Mouse (Mus musculus): ENCODE results near the gene Gm30191. TPM values are rescaled to one million over a fixed set of nuclear protein-coding genes. Genes with fewer than 3 reads are reported as not detected.

The Gm30191 gene
- polyA plus RNA-seq, 1 experiment from 2014 or later, result not detected

DNA sequence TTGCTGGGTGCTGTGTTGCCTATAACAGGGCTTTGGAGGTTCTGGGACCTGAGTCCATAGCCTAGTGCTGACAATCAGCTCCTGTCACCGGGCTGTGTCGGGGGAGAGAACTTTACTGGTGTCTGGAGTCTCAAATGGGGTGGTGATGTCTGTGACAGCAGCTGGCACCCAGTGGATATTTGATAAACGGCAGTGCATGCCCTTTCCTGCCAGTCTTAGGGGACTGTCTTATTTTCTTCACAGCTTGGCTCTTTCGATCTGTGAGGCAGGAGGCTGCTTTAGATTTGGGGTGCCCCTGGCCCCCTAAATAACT, 52.7 kb downstream of the Gm30191 start:
- WGBS, result 79% methylated on average over 4 of the region's 4 CpGs
- H3K4me3 ChIP-seq (ENCODE audit: low read depth, low read length), result no peak overlapping the region

More for the DNA sequence above, 52.7 kb downstream of the Gm30191 start:
- Histone ChIP-seq H3K4me2 (ENCODE audit: low read depth) (no peak overlapping the region), H3K9ac (ENCODE audit: low read length) (no peak overlapping the region), H3K4me1 (ENCODE audit: control insufficient read depth, insufficient read depth, low read length) (no peaks in the 10 kb centered on the region), H3K27ac (ENCODE audit: low read depth, low read length) (no peak overlapping the region), H3K36me3 (ENCODE audit: control insufficient read depth, insufficient read depth, low read length) (no peaks in the 10 kb centered on the region), H3K9me3 (ENCODE audit: control insufficient read depth, low read length) (no peaks in the 10 kb centered on the region), H3K27me3 (ENCODE audit: control insufficient read depth, insufficient read depth, low read length) (no peaks in the 10 kb centered on the region)
- ATAC-seq (ENCODE audit: insufficient read depth, low FRiP score, low TSS enrichment) (no peak), DNase-seq (ENCODE audit: low spot score) (no peak)

Other genes starting within 250 kb of the Gm30191 start
- 40.6 and 42.1 TPM in 2 replicates for gene Dhdds, start 246.0 kb upstream of the Gm30191 start, polyA plus RNA-seq (2014; fragmentation: Nextera tagmentation; extraction: Ambion mirVana)
- 3.2 and 3.4 TPM in 2 replicates for gene Lin28a, start 228.1 kb upstream of the Gm30191 start, polyA plus RNA-seq (2014; fragmentation: Nextera tagmentation; extraction: Ambion mirVana)
- gene Zfp683, start 193.1 kb upstream of the Gm30191 start, polyA plus RNA-seq (2014; fragmentation: Nextera tagmentation; extraction: Ambion mirVana), result not detected in 2 replicates
- 0.53 and 0.99 TPM in 2 replicates for gene Crybg2, start 186.1 kb upstream of the Gm30191 start, polyA plus RNA-seq (2014; fragmentation: Nextera tagmentation; extraction: Ambion mirVana)
- 5.7 and 6.4 TPM in 2 replicates for gene Cd52, start 151.9 kb upstream of the Gm30191 start, polyA plus RNA-seq (2014; fragmentation: Nextera tagmentation; extraction: Ambion mirVana)
- gene Ubxn11, start 144.4 kb upstream of the Gm30191 start, polyA plus RNA-seq (2014; fragmentation: Nextera tagmentation; extraction: Ambion mirVana), result 4.7 and 7.1 TPM in 2 replicates
- 295 and 314 TPM in 2 replicates for gene Sh3bgrl3, start 118.1 kb upstream of the Gm30191 start, polyA plus RNA-seq (2014; fragmentation: Nextera tagmentation; extraction: Ambion mirVana)
- 30.0 and 30.6 TPM in 2 replicates for gene Cep85, start 59.8 kb upstream of the Gm30191 start, polyA plus RNA-seq (2014; fragmentation: Nextera tagmentation; extraction: Ambion mirVana)
- not detected in 2 replicates for gene Gm7534, start 43.9 kb upstream of the Gm30191 start, polyA plus RNA-seq (2014; fragmentation: Nextera tagmentation; extraction: Ambion mirVana)
- not detected in 2 replicates for gene Catsper4, start 19.6 kb upstream of the Gm30191 start, polyA plus RNA-seq (2014; fragmentation: Nextera tagmentation; extraction: Ambion mirVana)
- 0.36 and 0.50 TPM in 2 replicates for gene Cnksr1, start 8.5 kb upstream of the Gm30191 start, polyA plus RNA-seq (2014; fragmentation: Nextera tagmentation; extraction: Ambion mirVana)
- gene E130218I03Rik, start 3.3 kb upstream of the Gm30191 start, polyA plus RNA-seq (2014; fragmentation: Nextera tagmentation; extraction: Ambion mirVana), result 0.28 TPM in 1 of 2 replicates, not detected in the other
- 18.6 and 19.2 TPM in 2 replicates for gene Zfp593, start 1.3 kb upstream of the Gm30191 start, polyA plus RNA-seq (2014; fragmentation: Nextera tagmentation; extraction: Ambion mirVana)
- gene Grrp1, start 7.2 kb downstream of the Gm30191 start, polyA plus RNA-seq (2014; fragmentation: Nextera tagmentation; extraction: Ambion mirVana), result 11.1 and 11.8 TPM in 2 replicates
- gene Pdik1l, start 41.0 kb downstream of the Gm30191 start, polyA plus RNA-seq (2014; fragmentation: Nextera tagmentation; extraction: Ambion mirVana), result 21.6 and 23.1 TPM in 2 replicates
- gene Trim63, start 68.2 kb downstream of the Gm30191 start, polyA plus RNA-seq (2014; fragmentation: Nextera tagmentation; extraction: Ambion mirVana), result 0.87 and 1.6 TPM in 2 replicates
- not detected in 2 replicates for gene Slc30a2, start 96.2 kb downstream of the Gm30191 start, polyA plus RNA-seq (2014; fragmentation: Nextera tagmentation; extraction: Ambion mirVana)
- gene Extl1, start 136.9 kb downstream of the Gm30191 start, polyA plus RNA-seq (2014; fragmentation: Nextera tagmentation; extraction: Ambion mirVana), result 0.24 and 0.37 TPM in 2 replicates
- 6.9 and 11.4 TPM in 2 replicates for gene Pafah2, start 149.4 kb downstream of the Gm30191 start, polyA plus RNA-seq (2014; fragmentation: Nextera tagmentation; extraction: Ambion mirVana)
- 3,693 and 3,815 TPM in 2 replicates for gene Stmn1, start 221.4 kb downstream of the Gm30191 start, polyA plus RNA-seq (2014; fragmentation: Nextera tagmentation; extraction: Ambion mirVana)
- gene Paqr7, start 249.8 kb downstream of the Gm30191 start, polyA plus RNA-seq (2014; fragmentation: Nextera tagmentation; extraction: Ambion mirVana), result 2.0 and 2.2 TPM in 2 replicates

Measured in neural tube, embryonic 11.5 days (tissue).